Mouse (Mus musculus) stomach, postnatal 0 days (tissue): Measurements from ENCODE around the gene Ttc9. TPM values are rescaled to one million over a fixed set of nuclear protein-coding genes. Genes with fewer than 3 reads are reported as not detected.
A peak's percentile ranks its signal among the peaks of the same experiment; 100 is the strongest.

Experiments used
- ATAC-seq: fragments of 200-750 bp; cut with Nextera tagmentation; 2 replicates; pipeline ENCODE4 v1.8.0; 2017; ENCODE audit not compliant: low FRiP score, low TSS enrichment
- DNase-seq: peaks from one replicate; pipeline ENCODE4 v3.0.0-alpha.2; 2016; ENCODE audit warnings: low spot score
- H3K27ac ChIP-seq: fragments of 300-500 bp; sonication (generic); replicated peaks from 2 replicates; pipeline ENCODE4 v1.5.1; 2014; ENCODE audit warnings: mild to moderate bottlenecking, control low read depth
- H3K27me3 ChIP-seq: fragments of 300-500 bp; sonication (generic); 2 replicates; pipeline ENCODE4 v1.6.1; 2014; ENCODE audit warnings: low read length; ENCODE audit not compliant: control insufficient read depth, insufficient read depth
- H3K36me3 ChIP-seq: fragments of 300-500 bp; sonication (generic); 2 replicates; pipeline ENCODE4 v1.6.1; 2014; ENCODE audit warnings: low read length, mixed read lengths; ENCODE audit not compliant: control insufficient read depth, insufficient read depth
- H3K4me1 ChIP-seq: fragments of 300-500 bp; sonication (generic); replicated peaks from 2 replicates; pipeline ENCODE4 v1.6.1; 2014; ENCODE audit warnings: antibody characterized with exemption; ENCODE audit not compliant: control insufficient read depth, insufficient read depth
- H3K4me2 ChIP-seq: fragments of 300-500 bp; sonication (generic); replicated peaks from 2 replicates; pipeline ENCODE4 v1.6.1; 2014; ENCODE audit warnings: low read depth, mild to moderate bottlenecking, control low read depth, moderate library complexity
- H3K4me3 ChIP-seq: fragments of 300-500 bp; sonication (generic); 2 replicates; pipeline ENCODE4 v1.5.1; 2014; ENCODE audit warnings: low read depth, low read length, control low read depth
- H3K9ac ChIP-seq: fragments of 300-500 bp; sonication (generic); 2 replicates; pipeline ENCODE4 v1.6.1; 2014; ENCODE audit warnings: mild to moderate bottlenecking, low read length, control low read depth, mixed read lengths
- H3K9me3 ChIP-seq: fragments of 300-500 bp; sonication (generic); 2 replicates; pipeline ENCODE4 v1.6.1; 2016; ENCODE audit warnings: low read length; ENCODE audit not compliant: control insufficient read depth
- CTCF ChIP-seq: IDR thresholded peaks from 2 replicates; pipeline ENCODE4 v1.5.1; 2016; ENCODE audit warnings: antibody characterized with exemption, low read depth, mild to moderate bottlenecking, moderate library complexity
- EP300 ChIP-seq: optimal IDR thresholded peaks from 2 replicates; pipeline ENCODE3; 2016; ENCODE audit warnings: antibody characterized with exemption
- WGBS: fragments of 180-500 bp; shearing (Covaris S2); extraction: QIAGEN DNeasy Blood & Tissue Kit; methylation state at CpG from one replicate; pipeline ENCODE4 v1.1.7; 2014; 5-methylcytosine and 5-hydroxymethylcytosine counted together
- polyA plus RNA-seq: library from polyadenylated mRNA; unstranded; fragments of >200 nt; fragmentation: Nextera tagmentation; extraction: Ambion mirVana; gene quantifications from 2 replicates; pipeline ENCODE4 v1.2.1, GENCODE M21; 2015

Ttc9 gene
- polyA plus RNA-seq, 1 experiment from 2014 or later = 4.4 TPM

DNA sequence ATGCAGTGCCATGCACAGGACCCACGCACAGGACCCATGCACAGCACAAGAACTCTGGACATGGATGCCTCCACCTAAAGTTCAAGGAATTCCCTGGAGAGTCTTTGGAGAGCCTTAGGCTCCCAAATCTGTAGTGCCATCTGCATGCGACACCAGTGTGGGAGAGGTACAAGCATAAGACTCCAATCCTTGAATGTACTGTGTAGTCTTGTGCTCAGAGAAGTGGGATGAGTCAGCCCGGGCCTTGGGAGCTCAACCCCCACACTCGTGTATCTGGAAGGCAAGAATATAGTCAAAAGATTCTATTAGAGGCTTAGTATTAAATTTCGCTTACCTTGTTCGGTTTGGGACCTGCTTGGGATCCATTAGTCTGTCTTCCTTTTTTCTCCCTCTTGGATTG lies 15.2 kb upstream of the Ttc9 start:
- 80% methylated on average over 6 of the region's 6 CpGs for WGBS
- Histone ChIP-seq H3K4me1 (no peaks in the 10 kb centered on the region), H3K4me2 (no peak overlapping the region), H3K9me3 (no peaks in the 10 kb centered on the region), H3K36me3 (no peaks in the 10 kb centered on the region), H3K4me3 (no peak overlapping the region), H3K27me3 (no peaks in the 10 kb centered on the region), H3K27ac (no peak overlapping the region), H3K9ac (no peak overlapping the region)
- no peak for ATAC-seq
- TF ChIP-seq EP300 (no peak), CTCF (no peak)
- DNase-seq = no peak

GRCm38 (mm10) chr12:81616980-81617379 lies 14.1 kb upstream of the Ttc9 start:
- no peak for TF ChIP-seq EP300
- TF ChIP-seq CTCF = no peak
- no peaks in the 10 kb centered on the region for H3K36me3 ChIP-seq
- H3K4me1 ChIP-seq = no peaks in the 10 kb centered on the region
- ATAC-seq (no peak), DNase-seq (no peak)
- no peak overlapping the region for H3K9ac ChIP-seq
- 38% methylated on average over 7 of the region's 7 CpGs for WGBS
- H3K9me3 ChIP-seq = no peaks in the 10 kb centered on the region
- H3K27me3 ChIP-seq = no peaks in the 10 kb centered on the region
- no peak overlapping the region for H3K27ac ChIP-seq
- H3K4me3 ChIP-seq = no peak overlapping the region
- no peak overlapping the region for H3K4me2 ChIP-seq

- Histone ChIP-seq H3K4me3 (no peak overlapping the region), H3K27ac (no peak overlapping the region), H3K9me3 (no peaks in the 10 kb centered on the region), H3K9ac (no peak overlapping the region), H3K36me3 (no peaks in the 10 kb centered on the region), H3K4me2 (no peak overlapping the region), H3K27me3 (no peaks in the 10 kb centered on the region), H3K4me1 (no peaks in the 10 kb centered on the region)
- ATAC-seq (no peak), DNase-seq (peak; percentile 75)
- WGBS = 13% methylated on average over 5 of the region's 5 CpGs
- TF ChIP-seq EP300 = no peak
- TF ChIP-seq CTCF = peak; percentile 90
These were observed 11.7 kb upstream of the Ttc9 start for GRCm38 (mm10) chr12:81619302-81619701.

- Histone ChIP-seq H3K4me3 (no peak overlapping the region), H3K4me1 (no peaks in the 10 kb centered on the region), H3K27ac (no peak overlapping the region), H3K9ac (no peak overlapping the region), H3K9me3 (no peaks in the 10 kb centered on the region), H3K4me2 (no peak overlapping the region), H3K36me3 (no peaks in the 10 kb centered on the region), H3K27me3 (no peaks in the 10 kb centered on the region)
- ATAC-seq (no peak), DNase-seq (no peak)
- no peak for TF ChIP-seq CTCF
- no peak for TF ChIP-seq EP300
- WGBS = 55% methylated on average over 4 of the region's 4 CpGs
These were observed 7.7 kb upstream of the Ttc9 start for GRCm38 (mm10) chr12:81623377-81623776.

DNA sequence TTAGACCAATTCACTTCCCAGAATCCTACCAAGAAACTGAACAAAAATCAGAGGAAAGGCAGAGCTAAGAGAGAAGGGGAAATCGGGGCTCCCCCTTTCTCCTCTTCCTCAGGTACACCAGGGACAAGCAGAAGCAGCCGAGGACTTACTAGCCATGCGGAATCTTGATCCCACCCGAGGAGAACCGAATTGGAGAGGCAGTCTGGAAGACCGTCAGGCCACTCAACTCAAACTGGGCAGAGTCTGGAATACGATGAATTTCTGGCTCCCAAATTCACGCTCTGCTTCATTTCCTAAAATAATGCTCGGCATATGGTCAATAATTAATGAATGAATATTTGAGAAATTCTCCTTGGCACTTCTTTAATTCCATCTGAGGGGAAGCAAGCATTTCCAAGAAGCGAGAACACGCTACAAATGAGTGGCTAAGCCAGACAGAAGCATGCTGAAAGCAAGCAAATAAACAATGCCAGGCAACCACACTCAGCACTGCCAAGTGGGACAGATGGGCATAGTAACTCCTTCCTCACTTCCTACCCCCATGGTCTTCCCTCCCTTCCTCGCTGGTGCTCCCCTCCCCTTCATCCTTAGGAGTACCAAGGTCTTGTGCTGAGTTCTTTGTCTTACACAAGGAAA lies 4.7 kb upstream of the Ttc9 start:
- Histone ChIP-seq H3K27ac (no peak overlapping the region), H3K36me3 (no peaks in the 10 kb centered on the region), H3K9ac (no peak overlapping the region), H3K4me3 (no peak overlapping the region), H3K4me1 (no peaks in the 10 kb centered on the region), H3K9me3 (no peaks in the 10 kb centered on the region), H3K27me3 (no peaks in the 10 kb centered on the region), H3K4me2 (no peak overlapping the region)
- no peak for ATAC-seq
- no peak for TF ChIP-seq CTCF
- TF ChIP-seq EP300 = no peak
- 79% methylated on average over 12 of the region's 12 CpGs for WGBS
- no peak for DNase-seq

DNA sequence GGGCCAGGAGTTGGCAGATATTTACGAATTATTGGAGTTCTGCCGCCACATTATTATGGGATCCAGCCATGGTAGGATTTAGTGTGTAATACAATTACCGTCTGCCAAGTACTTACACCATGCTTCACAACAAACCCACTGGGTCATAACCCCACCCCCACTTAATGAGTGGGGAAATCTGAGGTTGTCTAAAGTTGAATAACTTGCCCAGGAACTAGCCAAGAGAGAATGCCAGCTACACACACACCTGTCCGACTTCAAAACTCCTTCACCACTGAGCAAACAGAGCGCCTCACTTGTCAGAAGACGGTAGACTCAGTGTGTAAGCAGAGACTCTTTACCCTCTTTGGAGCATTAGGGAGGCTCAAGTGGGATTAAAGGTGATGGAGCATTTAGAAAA lies 3.6 kb upstream of the Ttc9 start:
- Histone ChIP-seq H3K9me3 (no peaks in the 10 kb centered on the region), H3K4me1 (0 out of 2 replicates have a peak, but pooled peaks cover 2% of the 10 kb centered on the region), H3K27me3 (no peaks in the 10 kb centered on the region), H3K9ac (no peak overlapping the region), H3K4me2 (no peak overlapping the region), H3K36me3 (no peaks in the 10 kb centered on the region), H3K27ac (no peak overlapping the region), H3K4me3 (no peak overlapping the region)
- 49% methylated on average over 6 of the region's 6 CpGs for WGBS
- TF ChIP-seq CTCF = no peak
- no peak for TF ChIP-seq EP300
- DNase-seq = no peak
- no peak for ATAC-seq
